Mouse (Mus musculus): ENCODE data around the gene Pvr. TPM values are rescaled to one million over a fixed set of nuclear protein-coding genes. Genes with fewer than 3 reads are reported as not detected.

Gene Pvr
- polyA plus RNA-seq, 1 experiment, result 7.5 TPM

GRCm38 (mm10) chr7:19914558-19914957 lies 6.4 kb downstream of the Pvr start:
- Histone ChIP-seq H3K27me3 (ENCODE audit: control insufficient read depth, insufficient read depth, low read length) (no peaks in the 10 kb centered on the region), H3K4me1 (ENCODE audit: control insufficient read depth, insufficient read depth, low read length) (no peaks in the 10 kb centered on the region), H3K4me3 (replicated peaks; ENCODE audit: insufficient read depth, low read depth, low read length) (no peak overlapping the region), H3K27ac (ENCODE audit: insufficient read depth, low read length) (no peak overlapping the region)
- 83% methylated on average over 7 of the region's 7 CpGs for WGBS
- no peak for TF ChIP-seq POLR2A (IDR thresholded peaks at IDR 0.05; ENCODE audit: borderline replicate concordance, insufficient read depth, low read length)
- no peak for TF ChIP-seq CTCF (IDR thresholded peaks at IDR 0.05; ENCODE audit: borderline replicate concordance, insufficient read depth, low read depth, low read length)
- DNase-seq, result no peak

- no peak overlapping the region for H3K27ac ChIP-seq (ENCODE audit: insufficient read depth, low read length)
- no peak for DNase-seq
- WGBS, result 63% methylated on average over 23 of the region's 23 CpGs
- TF ChIP-seq CTCF (IDR thresholded peaks at IDR 0.05; ENCODE audit: borderline replicate concordance, insufficient read depth, low read depth, low read length) (no peak), POLR2A (IDR thresholded peaks at IDR 0.05; ENCODE audit: borderline replicate concordance, insufficient read depth, low read length) (no peak)
- H3K27me3 ChIP-seq (ENCODE audit: control insufficient read depth, insufficient read depth, low read length), result no peaks in the 10 kb centered on the region
- H3K4me3 ChIP-seq (replicated peaks; ENCODE audit: insufficient read depth, low read depth, low read length), result no peak overlapping the region
- no peaks in the 10 kb centered on the region for H3K4me1 ChIP-seq (ENCODE audit: control insufficient read depth, insufficient read depth, low read length)
Measured at GRCm38 (mm10) chr7:19911695-19912524, 9.1 kb downstream of the Pvr start.

- Histone ChIP-seq H3K4me1 (ENCODE audit: control insufficient read depth, insufficient read depth, low read length) (no peaks in the 10 kb centered on the region), H3K27ac (ENCODE audit: insufficient read depth, low read length) (no peak overlapping the region), H3K27me3 (ENCODE audit: control insufficient read depth, insufficient read depth, low read length) (no peaks in the 10 kb centered on the region), H3K4me3 (replicated peaks; ENCODE audit: insufficient read depth, low read depth, low read length) (no peak overlapping the region)
- 84% methylated on average over 6 of the region's 6 CpGs for WGBS
- TF ChIP-seq POLR2A (IDR thresholded peaks at IDR 0.05; ENCODE audit: borderline replicate concordance, insufficient read depth, low read length) (no peak), CTCF (IDR thresholded peaks at IDR 0.05; ENCODE audit: borderline replicate concordance, insufficient read depth, low read depth, low read length) (no peak)
- no peak for DNase-seq
Measured at GRCm38 (mm10) chr7:19911292-19911658, 9.7 kb downstream of the Pvr start.

- WGBS, result 45% methylated on average over 21 of the region's 21 CpGs
- DNase-seq, result peak; percentile 66 to 85
- Histone ChIP-seq H3K4me1 (ENCODE audit: control insufficient read depth, insufficient read depth, low read length) (no peaks in the 10 kb centered on the region), H3K27ac (ENCODE audit: insufficient read depth, low read length) (no peak overlapping the region), H3K27me3 (ENCODE audit: control insufficient read depth, insufficient read depth, low read length) (no peaks in the 10 kb centered on the region), H3K4me3 (replicated peaks; ENCODE audit: insufficient read depth, low read depth, low read length) (no peak overlapping the region)
- TF ChIP-seq CTCF (IDR thresholded peaks at IDR 0.05; ENCODE audit: borderline replicate concordance, insufficient read depth, low read depth, low read length) (peak; percentile 87), POLR2A (IDR thresholded peaks at IDR 0.05; ENCODE audit: borderline replicate concordance, insufficient read depth, low read length) (no peak)
Measured at GRCm38 (mm10) chr7:19910421-19911291, 10.3 kb downstream of the Pvr start.

- Histone ChIP-seq H3K27me3 (ENCODE audit: control insufficient read depth, insufficient read depth, low read length) (no peaks in the 10 kb centered on the region; the same call in 1 of the 2 replicates), H3K4me1 (ENCODE audit: control insufficient read depth, insufficient read depth, low read length) (no peaks in the 10 kb centered on the region), H3K27ac (ENCODE audit: insufficient read depth, low read length) (no peak overlapping the region), H3K4me3 (replicated peaks; ENCODE audit: insufficient read depth, low read depth, low read length) (no peak overlapping the region)
- WGBS, result 50% methylated on average over 8 of the region's 8 CpGs
- DNase-seq, result no peak
- TF ChIP-seq POLR2A (IDR thresholded peaks at IDR 0.05; ENCODE audit: borderline replicate concordance, insufficient read depth, low read length) (no peak), CTCF (IDR thresholded peaks at IDR 0.05; ENCODE audit: borderline replicate concordance, insufficient read depth, low read depth, low read length) (peak; percentile 20; the same call in 1 of the 2 replicates)
Measured at GRCm38 (mm10) chr7:19889881-19890280, 31.1 kb downstream of the Pvr start.

GRCm38 (mm10) chr7:19887849-19888248 lies 33.1 kb downstream of the Pvr start, which contains the start of gene Ceacam19:
Gene Ceacam19 (minus strand): TSS chr7:19887965.
- TF ChIP-seq POLR2A (IDR thresholded peaks at IDR 0.05; ENCODE audit: borderline replicate concordance, insufficient read depth, low read length), result no peak
- TF ChIP-seq CTCF (IDR thresholded peaks at IDR 0.05; ENCODE audit: borderline replicate concordance, insufficient read depth, low read depth, low read length), result no peak
- Histone ChIP-seq H3K27me3 (ENCODE audit: control insufficient read depth, insufficient read depth, low read length) (no peaks in the 10 kb centered on the region; the same call in 1 of the 2 replicates), H3K4me3 (replicated peaks; ENCODE audit: insufficient read depth, low read depth, low read length) (no peak within 1 kb of the TSS), H3K27ac (ENCODE audit: insufficient read depth, low read length) (no peak within 1 kb of the TSS), H3K4me1 (ENCODE audit: control insufficient read depth, insufficient read depth, low read length) (no peaks in the 10 kb centered on the region)
- no peak for DNase-seq
- 62% methylated on average over 7 of the region's 7 CpGs for WGBS

GRCm38 (mm10) chr7:19880754-19881153 lies 40.2 kb downstream of the Pvr start:
- H3K4me3 ChIP-seq (replicated peaks; ENCODE audit: insufficient read depth, low read depth, low read length), result no peak overlapping the region
- no peak for TF ChIP-seq CTCF (IDR thresholded peaks at IDR 0.05; ENCODE audit: borderline replicate concordance, insufficient read depth, low read depth, low read length)
- no peak for TF ChIP-seq POLR2A (IDR thresholded peaks at IDR 0.05; ENCODE audit: borderline replicate concordance, insufficient read depth, low read length)
- H3K27ac ChIP-seq (ENCODE audit: insufficient read depth, low read length), result no peak overlapping the region
- no peaks in the 10 kb centered on the region; the same call in 1 of the 2 replicates for H3K27me3 ChIP-seq (ENCODE audit: control insufficient read depth, insufficient read depth, low read length)
- DNase-seq, result no peak
- 74% methylated on average over 8 of the region's 8 CpGs for WGBS
- no peaks in the 10 kb centered on the region for H3K4me1 ChIP-seq (ENCODE audit: control insufficient read depth, insufficient read depth, low read length)

Measured in cerebellum, adult 2 months (tissue).